Mouse (Mus musculus): ENCODE measurements at regions not wholly inside any gene's neighbourhood (a gene's known extent, or its start where the extent isn't known, plus 50 kb on each side); places are given as distances from the start of the nearest gene placed in this dataset.

DNA sequence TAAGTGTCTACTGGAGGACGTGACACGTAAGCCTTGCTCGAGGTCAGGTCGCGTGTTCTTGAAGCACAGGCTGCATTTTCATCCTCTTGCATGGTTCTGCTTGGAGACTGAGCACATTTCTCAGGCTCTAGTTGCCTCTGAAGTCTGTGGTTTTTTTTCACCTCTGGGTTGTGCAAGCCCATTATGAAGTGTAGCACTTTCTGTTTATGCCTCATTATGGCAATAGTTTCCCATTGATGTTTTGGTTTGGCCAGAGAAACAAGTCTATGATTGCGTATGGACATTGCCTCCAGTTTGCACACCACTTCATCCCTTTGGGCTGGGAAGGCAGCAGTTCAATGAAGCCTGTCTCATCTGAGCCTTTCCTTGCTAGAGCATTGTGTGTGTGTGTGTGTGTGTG lies 72.4 kb upstream of the Nr2f2 start:
- no peaks in the 10 kb centered on the region for H3K36me3 ChIP-seq (replicated peaks)

DNA sequence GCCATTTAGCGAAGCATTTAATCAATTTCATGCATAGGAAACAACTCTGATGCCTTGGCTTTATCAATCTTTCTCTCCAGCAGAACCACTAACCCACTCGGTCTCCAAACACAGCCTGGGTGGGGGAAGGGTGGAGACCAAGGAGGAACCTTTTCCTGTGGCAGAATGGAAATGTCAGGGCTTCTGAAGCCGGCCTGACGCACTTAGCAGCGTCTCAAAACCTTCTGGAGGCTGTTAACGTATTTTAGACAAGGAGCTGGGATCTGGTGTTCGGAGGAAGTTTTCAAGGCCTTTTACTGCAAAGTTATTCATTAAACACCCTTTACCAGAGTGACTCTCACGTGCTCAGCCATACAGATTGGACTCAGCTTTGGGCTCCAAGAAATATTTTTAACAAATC lies 67.3 kb upstream of the Nr2f2 start:
- Histone ChIP-seq H3K36me3 (replicated peaks) (no peaks in the 10 kb centered on the region), H3K27me3 (no peaks in the 10 kb centered on the region), H3K9me3 (replicated peaks) (no peaks in the 10 kb centered on the region), H3K4me2 (no peak overlapping the region), H3K4me3 (replicated peaks) (no peak overlapping the region), H3K27ac (replicated peaks) (no peak overlapping the region), H3K9ac (no peak overlapping the region), H3K4me1 (replicated peaks) (no peaks in the 10 kb centered on the region)
- WGBS (ENCODE audit: insufficient replicate concordance), result 23% methylated on average over 8 of the region's 8 CpGs
- no peak for ATAC-seq (ENCODE audit: insufficient read depth)

More for the DNA sequence above, 72.4 kb upstream of the Nr2f2 start:
- Histone ChIP-seq H3K9ac (no peak overlapping the region), H3K27me3 (no peaks in the 10 kb centered on the region), H3K4me2 (no peak overlapping the region), H3K9me3 (replicated peaks) (no peaks in the 10 kb centered on the region), H3K4me3 (replicated peaks) (no peak overlapping the region), H3K4me1 (replicated peaks) (no peaks in the 10 kb centered on the region), H3K27ac (replicated peaks) (no peak overlapping the region)
- 82% methylated on average over 6 of the region's 6 CpGs for WGBS (ENCODE audit: insufficient replicate concordance)
- ATAC-seq (ENCODE audit: insufficient read depth), result no peak

DNA sequence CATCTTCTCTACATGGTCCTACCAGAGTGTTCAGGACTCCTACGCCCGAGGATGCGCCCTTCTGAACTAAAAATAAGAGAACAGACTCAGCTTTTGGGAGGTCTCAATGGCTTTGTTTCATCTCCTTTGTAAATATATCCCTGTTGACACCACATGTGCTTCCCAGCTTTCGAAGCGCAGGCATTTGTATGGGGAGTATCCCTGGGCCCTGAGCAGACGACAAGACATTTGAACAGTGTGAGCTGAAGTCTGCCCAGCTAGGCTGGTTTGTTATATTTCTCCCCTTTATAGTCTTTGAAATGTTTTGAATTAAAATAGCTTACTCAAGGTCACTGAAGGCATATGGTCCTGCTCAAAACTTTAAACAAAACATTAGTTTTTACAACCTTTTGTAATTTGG lies 66.8 kb upstream of the Nr2f2 start:
- no peak overlapping the region for H3K4me2 ChIP-seq
- no peak overlapping the region for H3K9ac ChIP-seq
- no peak for ATAC-seq (ENCODE audit: insufficient read depth)

DNA sequence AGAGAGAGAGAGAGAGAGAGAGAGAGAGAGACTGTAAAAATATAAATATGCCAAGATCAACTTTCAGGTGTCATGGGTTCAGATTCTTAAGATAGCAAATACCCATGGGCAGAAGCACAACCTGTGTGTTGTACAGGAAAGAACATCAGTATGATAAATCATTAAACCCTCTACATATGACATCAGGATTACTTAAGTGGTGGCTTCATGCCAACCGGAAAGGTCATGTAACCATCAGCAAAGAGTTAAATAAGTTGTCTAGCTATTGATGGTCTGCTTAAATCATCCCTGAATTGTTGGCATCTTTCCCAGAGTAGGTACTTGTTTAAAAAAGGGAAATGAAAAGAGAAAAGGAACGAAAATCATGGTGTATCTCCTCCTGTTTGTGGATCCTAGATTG lies 65.2 kb upstream of the Nr2f2 start:
- no peaks in the 10 kb centered on the region for H3K9me3 ChIP-seq (replicated peaks)
- H3K27me3 ChIP-seq, result no peaks in the 10 kb centered on the region
- WGBS (ENCODE audit: insufficient replicate concordance), result 39% methylated on average over 2 of the region's 2 CpGs
- H3K9ac ChIP-seq, result no peak overlapping the region
- ATAC-seq (ENCODE audit: insufficient read depth), result no peak
- no peak overlapping the region for H3K27ac ChIP-seq (replicated peaks)
- no peaks in the 10 kb centered on the region for H3K36me3 ChIP-seq (replicated peaks)
- no peak overlapping the region for H3K4me2 ChIP-seq
- H3K4me3 ChIP-seq (replicated peaks), result no peak overlapping the region
- H3K4me1 ChIP-seq (replicated peaks), result no peaks in the 10 kb centered on the region

More for the DNA sequence above, 66.8 kb upstream of the Nr2f2 start:
- no peak overlapping the region for H3K27ac ChIP-seq (replicated peaks)
- H3K9me3 ChIP-seq (replicated peaks), result no peaks in the 10 kb centered on the region
- no peaks in the 10 kb centered on the region for H3K4me1 ChIP-seq (replicated peaks)
- H3K4me3 ChIP-seq (replicated peaks), result no peak overlapping the region
- H3K36me3 ChIP-seq (replicated peaks), result no peaks in the 10 kb centered on the region
- no peaks in the 10 kb centered on the region for H3K27me3 ChIP-seq
- 72% methylated on average over 6 of the region's 6 CpGs for whole genome bisulfite sequencing (ENCODE audit: insufficient replicate concordance)

DNA sequence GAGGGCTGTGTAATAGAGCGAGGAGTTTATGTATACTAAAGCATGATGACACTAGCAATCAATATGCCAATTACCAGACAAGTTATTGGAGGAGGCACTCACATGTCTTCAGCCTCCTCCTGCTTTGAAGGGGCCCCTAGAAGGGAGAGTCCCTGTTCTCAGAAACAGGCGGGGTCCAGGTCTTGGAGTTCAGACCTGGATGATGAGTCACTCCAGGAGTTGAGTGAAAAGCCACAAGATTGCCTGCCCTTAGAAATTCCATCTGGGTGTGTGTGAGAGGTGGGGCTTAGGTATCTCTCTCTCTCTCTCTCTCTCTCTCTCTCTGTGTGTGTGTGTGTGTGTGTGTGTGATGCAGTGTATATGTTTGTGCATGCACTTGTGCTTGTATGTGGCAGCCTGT lies 62.8 kb upstream of the Nr2f2 start:
- H3K36me3 ChIP-seq (replicated peaks), result no peaks in the 10 kb centered on the region
- no peak overlapping the region for H3K4me2 ChIP-seq
- H3K4me3 ChIP-seq (replicated peaks), result no peak overlapping the region
- H3K4me1 ChIP-seq (replicated peaks), result no peaks in the 10 kb centered on the region
- no peaks in the 10 kb centered on the region for H3K9me3 ChIP-seq (replicated peaks)
- WGBS (ENCODE audit: insufficient replicate concordance), result 30% methylated on average over 2 of the region's 2 CpGs
- H3K27me3 ChIP-seq, result no peaks in the 10 kb centered on the region
- ATAC-seq (ENCODE audit: insufficient read depth), result no peak
- H3K27ac ChIP-seq (replicated peaks), result no peak overlapping the region
- H3K9ac ChIP-seq, result no peak overlapping the region

DNA sequence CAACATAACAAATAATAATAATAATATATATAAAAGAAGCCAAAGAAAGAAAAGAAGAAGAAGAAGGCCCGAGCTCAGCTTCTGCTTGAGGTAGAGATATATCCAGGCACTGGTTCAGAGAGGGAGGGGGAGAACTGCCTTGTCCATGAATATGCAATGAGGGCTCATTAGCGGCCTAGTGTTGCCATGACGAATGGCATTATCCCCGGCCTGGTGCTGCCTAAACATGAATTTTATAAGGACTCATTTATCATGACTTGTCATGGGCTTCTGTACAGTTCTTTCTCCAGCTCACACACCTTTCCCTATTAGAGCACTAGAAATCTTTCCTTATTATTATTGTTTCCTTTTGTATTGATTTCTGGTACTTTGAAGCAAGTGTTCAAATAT lies 57.7 kb upstream of the Nr2f2 start:
- WGBS (ENCODE audit: insufficient replicate concordance), result 58% methylated on average over 4 of the region's 4 CpGs
- Histone ChIP-seq H3K27me3 (no peaks in the 10 kb centered on the region), H3K9ac (no peak overlapping the region), H3K4me2 (no peak overlapping the region), H3K4me3 (replicated peaks) (no peak overlapping the region), H3K4me1 (replicated peaks) (no peaks in the 10 kb centered on the region), H3K36me3 (replicated peaks) (no peaks in the 10 kb centered on the region), H3K27ac (replicated peaks) (no peak overlapping the region), H3K9me3 (replicated peaks) (no peaks in the 10 kb centered on the region)
- ATAC-seq (ENCODE audit: insufficient read depth), result no peak

DNA sequence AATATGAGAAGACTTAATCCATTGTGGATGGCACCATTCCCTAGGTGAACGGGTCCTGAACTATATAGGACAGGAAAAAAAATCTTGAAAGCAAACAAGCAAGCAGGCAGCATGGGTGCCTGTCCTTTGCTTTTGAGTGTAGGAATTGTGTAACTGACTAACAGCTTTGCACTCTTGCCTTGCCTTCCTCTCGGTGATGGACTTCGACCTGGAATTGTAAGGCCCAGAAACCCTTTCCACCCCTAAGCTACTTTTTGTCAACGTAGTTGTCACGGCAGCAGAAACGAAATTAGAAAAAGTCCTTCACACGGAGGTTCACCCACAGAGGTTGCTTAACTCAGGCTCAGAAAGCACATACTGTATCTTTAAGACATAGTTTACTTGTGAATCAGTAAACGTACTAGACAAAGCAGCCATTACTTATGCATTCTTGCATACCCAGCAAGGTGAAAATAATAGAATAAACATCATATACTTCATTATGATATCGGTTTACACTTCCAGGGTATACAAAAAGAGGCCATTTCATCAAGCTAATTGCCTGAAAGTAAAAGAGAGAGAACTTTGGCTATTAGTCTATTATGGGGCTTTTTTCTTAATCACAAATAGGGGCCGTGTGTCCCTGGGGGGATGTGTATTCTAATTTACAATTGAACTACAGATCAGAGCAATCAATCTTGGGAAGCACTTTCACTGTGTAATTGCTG lies 57.1 kb upstream of the Nr2f2 start:
- Histone ChIP-seq H3K4me2 (no peak overlapping the region), H3K4me1 (replicated peaks) (no peaks in the 10 kb centered on the region), H3K27ac (replicated peaks) (no peak overlapping the region), H3K9me3 (replicated peaks) (no peaks in the 10 kb centered on the region), H3K9ac (no peak overlapping the region), H3K27me3 (no peaks in the 10 kb centered on the region), H3K36me3 (replicated peaks) (no peaks in the 10 kb centered on the region), H3K4me3 (replicated peaks) (no peak overlapping the region)
- ATAC-seq (ENCODE audit: insufficient read depth), result no peak
- 55% methylated on average over 10 of the region's 10 CpGs for WGBS (ENCODE audit: insufficient replicate concordance)

DNA sequence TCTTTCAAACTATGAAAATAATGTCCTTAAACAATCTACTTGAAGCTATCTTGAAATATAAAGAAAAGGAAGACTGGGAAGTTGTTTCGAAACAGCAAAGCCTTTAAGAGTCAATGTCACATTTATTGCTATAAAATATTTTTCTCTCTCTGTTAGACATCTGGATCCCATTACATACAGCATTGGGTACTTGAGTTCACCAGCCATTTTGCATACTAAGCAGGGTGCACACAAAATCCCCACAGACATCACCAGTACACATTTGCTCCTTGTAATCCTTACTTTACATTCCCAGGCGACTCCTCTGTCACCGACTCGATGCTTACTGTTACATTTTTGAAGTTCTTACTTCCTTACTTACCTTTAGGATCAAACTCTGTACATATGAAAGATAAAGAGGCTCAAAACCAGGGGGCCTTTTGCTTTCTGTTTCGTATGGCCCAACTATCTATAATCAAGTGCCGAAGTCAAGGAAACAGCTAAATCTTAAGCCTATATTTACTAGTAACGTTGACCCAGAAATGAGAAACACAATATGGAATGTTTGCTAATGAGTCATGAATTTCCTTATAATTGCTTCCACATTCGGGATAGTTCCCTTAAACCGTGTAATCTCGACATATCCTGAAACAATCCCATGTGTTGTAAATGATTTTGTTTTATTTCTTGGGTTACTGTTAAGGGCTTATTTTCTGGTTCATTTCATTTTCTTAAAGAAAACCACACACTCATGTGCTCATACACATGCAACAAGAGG lies 49.8 kb upstream of the Nr2f2 start:
- Histone ChIP-seq H3K4me1 (replicated peaks) (no peaks in the 10 kb centered on the region), H3K4me2 (no peak overlapping the region), H3K27ac (replicated peaks) (no peak overlapping the region), H3K9ac (no peak overlapping the region), H3K36me3 (replicated peaks) (no peaks in the 10 kb centered on the region), H3K9me3 (replicated peaks) (no peaks in the 10 kb centered on the region), H3K4me3 (replicated peaks) (no peak overlapping the region), H3K27me3 (no peaks in the 10 kb centered on the region)
- no peak for ATAC-seq (ENCODE audit: insufficient read depth)
- 66% methylated on average over 10 of the region's 10 CpGs for WGBS (ENCODE audit: insufficient replicate concordance)
